Mouse (Mus musculus) cerebellum, adult 9-10 months (tissue): ENCODE measurements around the gene 1700008P02Rik.
"Not testable (repeated sequence)": the region's sequence is repeated elsewhere in the genome, so short reads cannot be mapped to it uniquely, and the experiment has no call there.

Experiments
- DNase-seq: peaks from one replicate; pipeline ENCODE4 v3.0.0; 2022

1700008P02Rik gene

GRCm38 (mm10) chr3:6620343-6620742, at the start of gene 1700008P02Rik:
1700008P02Rik (minus strand) TSS chr3:6620443.
- no peak for DNase-seq

DNA sequence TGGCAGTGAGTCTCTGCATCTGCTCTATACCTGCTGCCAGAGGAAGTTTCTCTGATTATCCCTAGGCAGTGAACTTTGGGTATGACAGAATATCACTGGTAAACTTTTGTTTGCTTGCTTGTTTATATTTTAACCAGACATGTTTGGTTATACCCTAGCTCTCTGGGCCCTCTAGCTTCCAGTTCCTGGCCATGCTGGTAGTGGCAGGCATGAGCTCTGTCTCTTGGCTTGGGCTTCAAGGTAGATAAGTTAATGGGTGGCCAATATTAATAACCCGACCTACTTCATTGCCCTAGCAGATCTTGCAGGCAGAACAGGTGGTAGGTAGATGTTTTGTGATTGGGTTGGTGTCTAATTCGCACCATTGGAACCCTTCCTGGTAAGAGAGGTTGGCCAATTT, 29.2 kb upstream of the 1700008P02Rik start:
- no peak for DNase-seq

GRCm38 (mm10) chr3:6638151-6638550, 17.9 kb upstream of the 1700008P02Rik start:
- not testable (repeated sequence) for DNase-seq

- DNase-seq: no peak
Observed at GRCm38 (mm10) chr3:6634256-6634655, 14.0 kb upstream of the 1700008P02Rik start.

- DNase-seq: no peak
Observed at GRCm38 (mm10) chr3:6617881-6618280, 2.4 kb downstream of the 1700008P02Rik start.
